Mouse (Mus musculus) liver, postnatal 0 days (tissue): ENCODE data around the gene Abcc12. TPM values are rescaled to one million over a fixed set of nuclear protein-coding genes. Genes with fewer than 3 reads are reported as not detected.

ENCODE experiments used
- ATAC-seq: fragments of 200-750 bp; cut with Nextera tagmentation; 2 replicates; pipeline ENCODE4 v1.8.0; 2017; ENCODE audit warnings: mild to moderate bottlenecking, moderate library complexity
- DNase-seq: peaks from one replicate; pipeline ENCODE4 v3.0.0-alpha.2; 2016
- H3K27ac ChIP-seq: fragments of 300-500 bp; sonication (generic); 2 replicates; pipeline ENCODE4 v1.5.1; 2014; ENCODE audit warnings: antibody characterized with exemption, moderate library complexity, mild to moderate bottlenecking, low read depth
- H3K27me3 ChIP-seq: fragments of 300-500 bp; sonication (generic); 2 replicates; pipeline ENCODE4 v1.6.1; 2014; ENCODE audit warnings: low read length, control low read depth, mixed read lengths; ENCODE audit not compliant: insufficient read depth
- H3K36me3 ChIP-seq: fragments of 300-500 bp; sonication (generic); replicated peaks from 2 replicates; pipeline ENCODE4 v1.6.1; 2014; ENCODE audit warnings: mild to moderate bottlenecking, control low read depth, low read length, moderate library complexity, mixed read lengths; ENCODE audit not compliant: insufficient read depth
- H3K4me1 ChIP-seq: fragments of 300-500 bp; sonication (generic); 2 replicates; pipeline ENCODE4 v1.6.1; 2014; ENCODE audit warnings: antibody characterized with exemption, mild to moderate bottlenecking, control low read depth; ENCODE audit not compliant: insufficient read depth
- H3K4me2 ChIP-seq: fragments of 300-500 bp; sonication (generic); 2 replicates; pipeline ENCODE4 v1.6.1; 2014; ENCODE audit warnings: low read depth, mild to moderate bottlenecking, low read length, moderate library complexity, mixed read lengths
- H3K4me3 ChIP-seq: fragments of 300-500 bp; sonication (generic); 2 replicates; pipeline ENCODE4 v1.5.1; 2014; ENCODE audit warnings: low read depth, low read length
- H3K9ac ChIP-seq: fragments of 300-500 bp; sonication (generic); replicated peaks from 2 replicates; pipeline ENCODE4 v1.6.1; 2014; ENCODE audit warnings: mild to moderate bottlenecking, moderate library complexity
- H3K9me3 ChIP-seq: fragments of 300-500 bp; sonication (generic); 2 replicates; pipeline ENCODE4 v1.6.1; 2016; ENCODE audit warnings: mild to moderate bottlenecking, control low read depth, low read length, mixed read lengths
- CTCF ChIP-seq: sonication (generic); IDR thresholded peaks from 2 replicates; pipeline ENCODE4 v1.5.1; 2016; ENCODE audit warnings: antibody characterized with exemption, low read depth
- EP300 ChIP-seq: IDR thresholded peaks from 2 replicates; pipeline ENCODE4 v1.6.1; 2016; ENCODE audit warnings: antibody characterized with exemption, low read depth, mild to moderate bottlenecking
- WGBS: fragments of 180-500 bp; shearing (Covaris S2); extraction: QIAGEN DNeasy Blood & Tissue Kit; methylation state at CpG from one replicate; pipeline ENCODE4 v1.1.7; 2014; ENCODE audit not compliant: insufficient replicate concordance; 5-methylcytosine and 5-hydroxymethylcytosine counted together
- polyA plus RNA-seq: library from polyadenylated mRNA; unstranded; fragments of >200 nt; fragmentation: Nextera tagmentation; extraction: Ambion mirVana; gene quantifications from 2 replicates; pipeline ENCODE4 v1.2.1, GENCODE M21; 2015

The Abcc12 gene
- polyA plus RNA-seq, 1 experiment from 2014 or later = not detected

DNA sequence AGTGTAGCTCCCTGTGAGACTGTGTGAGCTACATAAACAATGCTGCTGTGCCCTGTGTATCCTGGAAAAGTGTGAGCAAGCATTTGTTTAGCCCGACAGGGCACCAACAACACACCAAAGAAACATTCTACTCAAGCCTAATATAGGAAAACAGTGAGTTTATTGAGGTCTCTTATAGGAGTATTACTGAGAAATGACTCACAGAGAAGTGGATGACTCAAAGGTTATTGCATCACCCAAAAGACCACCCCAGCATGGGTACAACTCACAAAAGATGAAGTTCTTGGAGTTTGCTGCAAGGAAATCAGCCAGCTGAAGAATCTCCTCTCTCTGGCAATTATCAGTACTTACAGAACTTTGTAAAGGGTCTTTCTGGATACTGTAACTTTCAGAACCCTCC, 98.4 kb downstream of the Abcc12 start:
- no peak overlapping the region for H3K4me2 ChIP-seq
- WGBS = 81% methylated on average over 1 of the region's 1 CpGs

GRCm38 (mm10) chr8:86475711-86476438, 104.6 kb downstream of the Abcc12 start:
- no peak for ATAC-seq

More for the DNA sequence above, 98.4 kb downstream of the Abcc12 start:
- Histone ChIP-seq H3K4me3 (no peak overlapping the region), H3K4me1 (no peaks in the 10 kb centered on the region), H3K9me3 (no peaks in the 10 kb centered on the region), H3K36me3 (no peaks in the 10 kb centered on the region), H3K27ac (no peak overlapping the region), H3K9ac (no peak overlapping the region), H3K27me3 (no peaks in the 10 kb centered on the region)
- TF ChIP-seq CTCF = no peak
- no peak for TF ChIP-seq EP300
- no peak for DNase-seq
- ATAC-seq = no peak

DNA sequence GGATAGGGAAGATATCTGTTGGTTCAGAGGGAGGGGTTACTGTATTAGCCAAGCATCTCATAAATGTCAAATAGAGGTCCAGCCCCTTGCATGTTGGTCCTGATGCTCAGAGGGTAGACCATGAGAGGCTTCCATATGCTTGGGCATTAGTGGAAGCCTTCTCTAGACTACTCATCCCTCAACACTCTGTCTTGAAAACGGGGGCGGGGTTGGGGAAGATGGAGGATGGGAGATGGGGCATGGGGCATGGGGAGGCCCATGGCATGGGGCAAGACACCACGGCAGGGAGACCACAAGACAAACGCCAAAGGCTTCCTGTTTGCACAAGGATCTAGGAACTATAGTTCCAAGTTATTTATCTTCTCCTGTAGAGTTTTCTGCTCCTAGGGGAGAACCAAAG, 106.0 kb downstream of the Abcc12 start:
- Histone ChIP-seq H3K27me3 (no peaks in the 10 kb centered on the region), H3K4me1 (no peaks in the 10 kb centered on the region), H3K36me3 (no peaks in the 10 kb centered on the region), H3K4me2 (no peak overlapping the region), H3K9ac (no peak overlapping the region), H3K9me3 (no peaks in the 10 kb centered on the region), H3K4me3 (no peak overlapping the region), H3K27ac (no peak overlapping the region)
- TF ChIP-seq CTCF (no peak), EP300 (no peak)
- ATAC-seq = no peak
- 58% methylated on average over 4 of the region's 4 CpGs for WGBS
- DNase-seq = no peak

More at GRCm38 (mm10) chr8:86475711-86476438, 104.6 kb downstream of the Abcc12 start:
- Histone ChIP-seq H3K27me3 (no peaks in the 10 kb centered on the region), H3K4me2 (no peak overlapping the region), H3K9ac (no peak overlapping the region), H3K4me3 (no peak overlapping the region), H3K36me3 (no peaks in the 10 kb centered on the region), H3K4me1 (no peaks in the 10 kb centered on the region), H3K9me3 (no peaks in the 10 kb centered on the region), H3K27ac (no peak overlapping the region)
- TF ChIP-seq EP300 = no peak
- peak; percentile 54 for TF ChIP-seq CTCF
- DNase-seq = no peak
- 61% methylated on average over 9 of the region's 9 CpGs for WGBS

DNA sequence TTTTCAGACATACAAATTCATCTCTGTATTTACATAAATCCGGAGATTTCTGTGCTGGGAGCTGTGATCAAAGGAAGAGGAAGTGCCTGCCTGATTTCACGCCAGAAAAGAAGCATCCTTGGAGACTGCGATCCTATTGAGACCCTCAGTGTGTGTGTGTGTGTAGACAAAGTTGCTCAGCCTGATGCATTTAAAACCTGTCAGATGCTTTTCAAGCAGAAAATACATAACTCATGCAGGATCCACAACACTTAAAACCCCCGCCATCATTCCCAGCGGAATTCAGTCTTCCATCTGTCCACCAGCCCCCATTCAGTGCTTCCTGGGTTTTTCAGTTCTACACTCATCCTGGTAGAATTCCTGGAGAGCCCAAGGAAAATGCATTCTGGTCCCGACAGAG, 107.4 kb downstream of the Abcc12 start:
- Histone ChIP-seq H3K36me3 (no peaks in the 10 kb centered on the region), H3K9me3 (no peaks in the 10 kb centered on the region), H3K9ac (no peak overlapping the region), H3K27ac (no peak overlapping the region), H3K27me3 (no peaks in the 10 kb centered on the region), H3K4me3 (no peak overlapping the region), H3K4me2 (no peak overlapping the region), H3K4me1 (no peaks in the 10 kb centered on the region)
- WGBS = 71% methylated on average over 6 of the region's 6 CpGs
- no peak for TF ChIP-seq EP300
- TF ChIP-seq CTCF = no peak
- DNase-seq (no peak), ATAC-seq (no peak)

DNA sequence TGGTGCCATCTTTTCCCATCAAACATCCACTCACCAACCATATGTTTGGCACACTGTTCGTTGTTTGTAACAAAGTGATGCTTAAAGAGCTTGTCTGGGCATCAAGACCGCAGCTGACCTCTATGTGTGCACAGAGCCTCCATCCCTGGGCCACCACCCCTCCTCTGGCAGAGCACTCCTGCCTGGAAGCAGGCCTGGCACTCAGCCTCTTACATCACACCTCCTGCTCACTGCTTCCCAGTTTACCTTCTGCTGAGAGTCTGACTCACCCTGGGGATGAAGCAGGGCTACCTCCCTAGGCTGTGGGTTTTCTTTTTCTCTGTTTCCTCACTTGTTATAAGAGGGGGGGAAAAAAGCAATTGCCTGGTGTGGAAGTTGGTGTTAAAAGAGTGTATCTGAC, 109.8 kb downstream of the Abcc12 start:
- no peak for ATAC-seq
- no peaks in the 10 kb centered on the region for H3K27me3 ChIP-seq
- DNase-seq = no peak
- no peaks in the 10 kb centered on the region for H3K4me1 ChIP-seq
- H3K9me3 ChIP-seq = no peaks in the 10 kb centered on the region
- WGBS = 68% methylated on average over 2 of the region's 2 CpGs
- no peaks in the 10 kb centered on the region for H3K36me3 ChIP-seq
- TF ChIP-seq CTCF = no peak
- no peak for TF ChIP-seq EP300
- H3K4me3 ChIP-seq = no peak overlapping the region
- H3K27ac ChIP-seq = no peak overlapping the region
- no peak overlapping the region for H3K4me2 ChIP-seq
- H3K9ac ChIP-seq = no peak overlapping the region

DNA sequence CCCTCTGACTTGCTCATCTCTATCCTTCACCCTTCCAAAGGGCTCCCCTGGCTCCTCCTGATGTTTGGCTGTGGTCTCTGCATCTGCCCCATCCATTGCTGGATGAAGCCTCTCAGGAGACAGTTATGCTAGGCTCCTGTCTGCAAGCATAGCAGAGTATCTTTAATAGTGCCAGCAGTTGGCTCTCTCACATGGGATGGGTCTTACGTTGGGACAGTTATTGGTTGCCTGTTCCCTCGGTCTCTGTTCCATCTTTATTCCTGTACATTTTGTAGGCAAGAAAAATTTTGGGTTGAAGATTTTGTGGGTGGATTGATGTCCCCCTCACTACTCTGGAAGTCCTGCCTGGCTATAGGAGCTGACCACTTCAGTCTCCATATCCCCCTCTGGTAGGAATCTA, 117.3 kb downstream of the Abcc12 start:
- WGBS = 76% methylated on average over 2 of the region's 2 CpGs
- Histone ChIP-seq H3K27me3 (no peaks in the 10 kb centered on the region), H3K4me3 (no peak overlapping the region), H3K27ac (no peak overlapping the region), H3K36me3 (no peaks in the 10 kb centered on the region), H3K9me3 (no peaks in the 10 kb centered on the region), H3K4me1 (no peaks in the 10 kb centered on the region), H3K9ac (no peak overlapping the region), H3K4me2 (no peak overlapping the region)
- DNase-seq (no peak), ATAC-seq (no peak)
- TF ChIP-seq EP300 (no peak), CTCF (no peak)

- H3K4me3 ChIP-seq = no peak overlapping the region
- H3K27ac ChIP-seq = no peak overlapping the region
- no peak for ATAC-seq
- H3K9ac ChIP-seq = no peak overlapping the region
- TF ChIP-seq CTCF (no peak), EP300 (no peak)
- no peaks in the 10 kb centered on the region for H3K27me3 ChIP-seq
- H3K4me1 ChIP-seq = no peaks in the 10 kb centered on the region
- no peaks in the 10 kb centered on the region for H3K36me3 ChIP-seq
- H3K9me3 ChIP-seq = no peaks in the 10 kb centered on the region
- whole genome bisulfite sequencing = 71% methylated on average over 5 of the region's 5 CpGs
- H3K4me2 ChIP-seq = no peak overlapping the region
- DNase-seq = no peak
Observed at GRCm38 (mm10) chr8:86460372-86460771, 120.1 kb downstream of the Abcc12 start.
